Mouse (Mus musculus) midbrain, embryonic 15.5 days (tissue): Measurements from ENCODE around the gene Gtpbp3. TPM values are rescaled to one million over a fixed set of nuclear protein-coding genes. Genes with fewer than 3 reads are reported as not detected.
"Not testable (repeated sequence)": the region's sequence is repeated elsewhere in the genome, so short reads cannot be mapped to it uniquely, and the experiment has no call there.

ENCODE experiments used
- ATAC-seq: fragments of 200-750 bp; cut with Nextera tagmentation; replicated peaks from 2 replicates; pipeline ENCODE4 v1.8.0; 2017; ENCODE audit warnings: moderate TSS enrichment
- H3K27ac ChIP-seq: fragments of 300-500 bp; sonication (generic); 2 replicates; pipeline ENCODE4 v1.5.1; 2015; ENCODE audit warnings: mild to moderate bottlenecking, inconsistent platforms
- H3K27me3 ChIP-seq: fragments of 300-500 bp; sonication (generic); replicated peaks from 2 replicates; pipeline ENCODE4 v1.6.1; 2015; ENCODE audit warnings: inconsistent platforms
- H3K36me3 ChIP-seq: fragments of 300-500 bp; sonication (generic); replicated peaks from 2 replicates; pipeline ENCODE4 v1.6.1; 2015; ENCODE audit warnings: inconsistent platforms
- H3K4me1 ChIP-seq: fragments of 300-500 bp; sonication (generic); 2 replicates; pipeline ENCODE4 v1.6.1; 2015; ENCODE audit warnings: inconsistent platforms
- H3K4me2 ChIP-seq: fragments of 300-500 bp; sonication (generic); 2 replicates; pipeline ENCODE4 v1.6.1; 2015; ENCODE audit warnings: inconsistent platforms, mild to moderate bottlenecking, moderate library complexity
- H3K4me3 ChIP-seq: fragments of 300-500 bp; sonication (generic); 2 replicates; pipeline ENCODE4 v1.5.1; 2015; ENCODE audit warnings: mild to moderate bottlenecking, inconsistent platforms
- H3K9ac ChIP-seq: fragments of 300-500 bp; sonication (generic); 2 replicates; pipeline ENCODE4 v1.6.1; 2015; ENCODE audit warnings: mild to moderate bottlenecking, inconsistent platforms
- H3K9me3 ChIP-seq: fragments of 300-500 bp; sonication (generic); 2 replicates; pipeline ENCODE4 v1.6.1; 2016; ENCODE audit warnings: inconsistent platforms
- whole genome bisulfite sequencing: fragments of 180-500 bp; shearing (Covaris S2); methylation state at CpG from one replicate; pipeline ENCODE4 v1.1.7; 2015; ENCODE audit warnings: mixed read lengths; 5-methylcytosine and 5-hydroxymethylcytosine counted together
- polyA plus RNA-seq: library from polyadenylated mRNA; unstranded; fragments of >200 nt; fragmentation: Nextera tagmentation; extraction: Ambion mirVana; gene quantifications from 2 replicates; pipeline ENCODE4 v1.2.1, GENCODE M21; 2015

The Gtpbp3 gene
- polyA plus RNA-seq, 1 experiment from 2014 or later: 13.9 TPM

GRCm38 (mm10) chr8:71527162-71527870 lies 39.4 kb downstream of the Gtpbp3 start:
- Histone ChIP-seq H3K27me3 (peaks cover 36% of the 10 kb centered on the region), H3K4me2 (no peak overlapping the region), H3K36me3 (no peaks in the 10 kb centered on the region), H3K4me1 (peaks cover 3% of the 10 kb centered on the region; the same call in 1 of the 2 replicates), H3K9ac (no peak overlapping the region), H3K4me3 (no peak overlapping the region), H3K9me3 (no peaks in the 10 kb centered on the region), H3K27ac (no peak overlapping the region)
- no peak for ATAC-seq
- 50% methylated on average over 3 of the region's 3 CpGs for WGBS

DNA sequence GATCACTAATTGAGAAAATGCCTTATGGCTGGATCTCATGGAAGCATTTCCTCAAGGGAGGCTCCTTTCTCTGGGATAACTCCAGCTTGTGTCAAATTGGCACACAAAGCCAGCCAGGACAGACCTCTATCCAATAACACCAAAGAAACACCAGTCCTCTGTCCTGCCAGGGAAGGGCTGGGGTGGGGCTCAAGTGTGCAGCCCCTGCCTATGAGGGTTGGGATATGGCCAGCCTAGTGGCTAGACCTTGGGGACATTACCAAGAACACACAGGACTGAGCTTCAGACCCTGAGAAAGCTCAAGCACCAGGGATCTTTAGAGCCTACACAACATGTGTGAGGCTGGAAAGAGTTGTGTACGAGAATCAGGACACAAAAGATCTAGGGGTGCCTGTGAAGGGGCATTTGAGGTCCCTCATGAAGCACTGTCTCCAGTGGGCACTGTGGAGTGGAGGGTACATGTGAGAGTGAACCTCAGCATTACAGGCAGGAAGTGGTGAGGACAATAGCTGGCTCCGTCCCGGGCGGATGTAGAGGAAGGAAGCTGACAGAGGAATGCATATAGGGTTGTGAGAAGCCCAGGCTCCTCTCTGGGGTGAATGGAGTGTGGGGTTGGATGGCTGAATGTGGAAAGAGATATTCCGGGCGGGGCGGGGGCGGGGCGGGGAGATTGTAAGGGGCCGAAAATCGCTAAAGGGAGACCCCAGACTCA lies 40.6 kb downstream of the Gtpbp3 start:
- no peak overlapping the region for H3K4me3 ChIP-seq
- no peak for ATAC-seq
- H3K36me3 ChIP-seq: no peaks in the 10 kb centered on the region
- WGBS: 81% methylated on average over 11 of the region's 11 CpGs
- peak overlapping the region; percentile 62 for H3K27ac ChIP-seq
- H3K27me3 ChIP-seq: peaks cover 34% of the 10 kb centered on the region
- H3K9ac ChIP-seq: no peak overlapping the region
- no peaks in the 10 kb centered on the region for H3K9me3 ChIP-seq
- no peak overlapping the region for H3K4me2 ChIP-seq
- peaks cover 3% of the 10 kb centered on the region; the same call in 1 of the 2 replicates for H3K4me1 ChIP-seq

GRCm38 (mm10) chr8:71530735-71531467 lies 43.0 kb downstream of the Gtpbp3 start:
- 69% methylated on average over 6 of the region's 12 CpGs for WGBS
- H3K27me3 ChIP-seq: peaks cover 15% of the 10 kb centered on the region
- H3K9ac ChIP-seq, ATAC-seq, H3K4me2 ChIP-seq, H3K4me1 ChIP-seq, H3K27ac ChIP-seq, H3K36me3 ChIP-seq, H3K9me3 ChIP-seq, H3K4me3 ChIP-seq: not testable (repeated sequence)

DNA sequence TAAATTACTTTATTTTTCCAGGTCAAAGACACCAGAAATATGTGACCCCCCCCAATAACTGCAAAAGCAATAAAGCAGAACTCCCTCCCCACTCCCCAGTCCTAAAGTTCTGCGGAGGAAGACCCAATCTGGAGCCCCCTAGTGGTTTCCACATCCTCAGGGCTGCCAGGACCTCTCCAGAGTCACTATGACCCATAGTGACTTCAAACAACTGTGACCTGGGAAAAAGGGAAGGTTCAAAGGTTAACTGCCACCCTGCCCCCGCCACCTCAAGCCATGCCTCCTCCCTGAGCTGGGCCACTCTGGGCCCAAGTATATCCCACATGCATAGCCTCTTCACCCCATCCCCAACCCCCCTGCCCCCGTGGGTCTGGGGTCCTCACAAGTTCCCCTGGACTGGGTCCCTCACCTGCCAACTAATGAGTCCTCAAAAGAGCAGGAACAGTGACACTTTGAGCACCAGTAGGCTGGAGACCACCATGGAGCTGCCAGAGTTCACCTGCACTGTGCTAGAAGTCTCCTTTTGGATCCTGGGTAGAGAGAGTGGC lies 46.4 kb downstream of the Gtpbp3 start:
- 50% methylated on average over 3 of the region's 3 CpGs for WGBS

GRCm38 (mm10) chr8:71535663-71536062 lies 47.8 kb downstream of the Gtpbp3 start:
- no peaks in the 10 kb centered on the region for H3K36me3 ChIP-seq
- no peak overlapping the region for H3K27ac ChIP-seq
- no peaks in the 10 kb centered on the region for H3K9me3 ChIP-seq
- peaks cover 20% of the 10 kb centered on the region for H3K27me3 ChIP-seq
- H3K4me1 ChIP-seq: peaks cover 8% of the 10 kb centered on the region
- no peak for ATAC-seq
- H3K4me3 ChIP-seq: no peak overlapping the region
- H3K4me2 ChIP-seq: no peak overlapping the region
- 73% methylated on average over 5 of the region's 5 CpGs for WGBS
- H3K9ac ChIP-seq: no peak overlapping the region

More for the DNA sequence above, 46.4 kb downstream of the Gtpbp3 start:
- no peaks in the 10 kb centered on the region for H3K9me3 ChIP-seq
- no peak overlapping the region for H3K9ac ChIP-seq
- no peak for ATAC-seq
- peaks cover 20% of the 10 kb centered on the region for H3K27me3 ChIP-seq
- no peak overlapping the region for H3K4me3 ChIP-seq
- no peak overlapping the region for H3K27ac ChIP-seq
- H3K36me3 ChIP-seq: no peaks in the 10 kb centered on the region
- H3K4me2 ChIP-seq: no peak overlapping the region
- H3K4me1 ChIP-seq: peaks cover 8% of the 10 kb centered on the region

DNA sequence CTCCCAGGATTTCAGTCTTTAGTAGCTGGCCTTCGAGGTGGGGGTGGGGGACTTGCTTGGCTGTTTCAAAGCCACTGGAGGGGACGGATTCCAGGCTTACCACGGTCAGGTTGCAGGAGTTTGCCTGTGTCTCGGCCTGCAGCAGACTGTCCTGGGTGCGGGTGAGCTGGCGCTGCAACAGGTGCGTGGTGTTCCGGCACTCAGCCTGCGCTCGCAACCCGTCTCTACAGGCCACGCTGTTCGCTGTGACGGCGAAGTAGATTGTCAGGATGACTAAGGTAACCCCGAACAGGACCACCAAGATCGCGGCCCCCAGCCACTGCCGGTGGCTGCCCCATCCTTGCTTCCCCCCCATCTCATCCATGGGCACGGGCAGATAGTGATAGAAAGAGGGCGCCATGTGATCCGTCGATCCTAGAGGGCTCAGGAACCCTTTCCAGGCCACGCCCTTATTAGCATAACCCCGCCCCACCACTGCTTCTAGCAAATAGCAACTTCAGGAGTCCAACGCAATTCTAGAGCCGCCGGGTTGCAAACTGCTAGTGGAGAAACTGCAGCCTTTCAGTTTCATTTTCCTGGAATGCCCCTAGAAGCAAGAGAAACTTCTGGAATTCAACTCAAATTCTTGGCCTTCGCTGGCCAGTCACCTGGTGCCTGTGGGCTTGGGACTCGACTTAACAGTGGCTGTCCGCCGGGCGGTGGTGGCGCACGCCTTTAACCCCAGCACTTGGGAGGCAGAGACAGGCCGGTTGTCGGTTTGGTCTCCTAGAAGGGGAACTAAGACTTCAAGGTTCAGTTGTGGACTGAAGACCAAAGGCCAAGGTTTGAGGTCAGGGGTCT lies 49.3 kb downstream of the Gtpbp3 start, which contains the start of gene Bst2:
Gene Bst2, minus strand, starts transcription at position 429 of the 840 bp plus-strand sequence.
- Histone ChIP-seq H3K9me3 (no peaks in the 10 kb centered on the region), H3K4me3 (peak within 1 kb of the TSS; percentile 26), H3K27ac (no peak within 1 kb of the TSS), H3K4me1 (peaks cover 8% of the 10 kb centered on the region), H3K4me2 (peak within 1 kb of the TSS; percentile 46), H3K27me3 (peaks cover 20% of the 10 kb centered on the region), H3K9ac (no peak within 1 kb of the TSS), H3K36me3 (no peaks in the 10 kb centered on the region)
- no peak for ATAC-seq
- 4% methylated on average over 37 of the region's 37 CpGs for WGBS

DNA sequence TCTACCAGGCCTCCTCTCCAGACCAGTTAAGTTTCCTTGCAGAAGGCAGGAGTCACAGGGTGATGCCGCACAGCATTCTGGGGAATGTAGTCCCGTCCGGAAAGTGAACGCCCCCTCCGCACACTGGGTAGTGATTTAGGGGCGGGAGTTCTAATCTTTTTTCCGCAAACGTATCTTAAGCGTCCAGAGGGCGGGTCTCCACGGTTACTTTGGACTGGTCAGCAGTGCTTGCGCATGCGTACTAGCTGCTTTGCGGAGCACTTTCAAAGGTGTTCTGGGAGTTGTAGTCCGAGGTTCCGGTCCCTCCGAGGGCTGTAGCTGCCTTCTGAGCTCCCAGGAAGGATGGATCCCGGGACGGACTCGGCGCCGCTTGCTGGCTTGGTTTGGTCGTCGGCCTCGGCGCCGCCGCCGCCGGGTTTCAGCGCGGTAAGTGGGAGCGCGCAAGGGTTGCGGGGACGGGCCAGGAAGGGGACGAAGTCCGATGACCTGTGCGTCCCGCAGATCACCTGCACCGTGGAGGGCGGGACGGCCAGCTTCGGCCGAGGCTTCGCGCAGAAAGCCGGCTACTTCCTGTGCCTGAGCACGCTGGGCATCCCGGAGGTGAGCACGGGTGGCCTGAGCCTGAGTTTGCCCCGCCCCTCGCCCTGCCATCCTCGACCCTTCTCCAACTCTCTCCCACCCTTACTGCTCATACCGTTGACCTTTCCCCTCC lies 54.9 kb downstream of the Gtpbp3 start, which contains the start of gene Mvb12a:
Gene Mvb12a, plus strand, starts transcription at position 291 of the 712 bp plus-strand sequence.
- Histone ChIP-seq H3K36me3 (peaks cover 13% of the 10 kb centered on the region), H3K27ac (peak within 1 kb of the TSS; percentile 72), H3K4me1 (peaks cover 11% of the 10 kb centered on the region), H3K9me3 (no peaks in the 10 kb centered on the region), H3K9ac (peak within 1 kb of the TSS; percentile 89), H3K4me3 (peak within 1 kb of the TSS; percentile 80), H3K27me3 (peaks cover 3% of the 10 kb centered on the region), H3K4me2 (peak within 1 kb of the TSS; percentile 73)
- peak; percentile 97 for ATAC-seq
- WGBS: 0% methylated on average over 55 of the region's 55 CpGs

DNA sequence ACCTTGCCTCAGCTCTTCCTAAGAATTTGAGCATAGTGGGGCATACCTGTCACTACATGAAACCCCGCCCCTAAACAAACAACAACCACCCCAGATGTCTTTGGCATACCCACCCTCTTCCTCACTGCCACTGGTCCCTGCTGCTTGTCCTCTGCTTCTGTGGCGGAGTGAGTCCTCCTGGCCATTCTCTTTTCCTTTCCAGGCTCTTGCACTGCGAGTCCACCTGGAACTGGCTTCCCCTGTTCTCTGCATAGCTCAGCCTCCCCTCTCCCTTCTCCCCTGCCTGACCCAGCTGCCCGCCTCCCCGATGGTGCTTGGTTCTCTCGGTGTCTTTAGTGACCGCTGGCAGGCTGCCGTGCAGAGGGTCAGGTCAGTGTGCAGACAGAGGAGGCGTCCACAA lies 55.9 kb downstream of the Gtpbp3 start:
- H3K36me3 ChIP-seq: peaks cover 17% of the 10 kb centered on the region
- no peak overlapping the region for H3K27ac ChIP-seq
- peaks cover 11% of the 10 kb centered on the region for H3K4me1 ChIP-seq
- peak overlapping the region; percentile 89 for H3K9ac ChIP-seq
- H3K27me3 ChIP-seq: no peaks in the 10 kb centered on the region
- peak overlapping the region; percentile 80 for H3K4me3 ChIP-seq
- WGBS: 90% methylated on average over 9 of the region's 9 CpGs
- H3K9me3 ChIP-seq: no peaks in the 10 kb centered on the region
- H3K4me2 ChIP-seq: peak overlapping the region; percentile 73
- ATAC-seq: no peak

GRCm38 (mm10) chr8:71545053-71545452 lies 57.1 kb downstream of the Gtpbp3 start:
- no peak overlapping the region for H3K9ac ChIP-seq
- no peak overlapping the region for H3K4me3 ChIP-seq
- H3K36me3 ChIP-seq: peaks cover 19% of the 10 kb centered on the region
- H3K27me3 ChIP-seq: no peaks in the 10 kb centered on the region
- H3K4me1 ChIP-seq: peaks cover 11% of the 10 kb centered on the region
- H3K9me3 ChIP-seq: no peaks in the 10 kb centered on the region
- no peak for ATAC-seq
- H3K27ac ChIP-seq: no peak overlapping the region
- no peak overlapping the region for H3K4me2 ChIP-seq
- WGBS: 90% methylated on average over 11 of the region's 11 CpGs

- no peak overlapping the region for H3K27ac ChIP-seq
- WGBS: 84% methylated on average over 7 of the region's 7 CpGs
- peaks cover 11% of the 10 kb centered on the region for H3K4me1 ChIP-seq
- H3K36me3 ChIP-seq: peaks cover 19% of the 10 kb centered on the region
- no peaks in the 10 kb centered on the region for H3K27me3 ChIP-seq
- H3K9me3 ChIP-seq: no peaks in the 10 kb centered on the region
- no peak overlapping the region for H3K9ac ChIP-seq
- no peak overlapping the region for H3K4me3 ChIP-seq
- ATAC-seq: no peak
- no peak overlapping the region for H3K4me2 ChIP-seq
These were observed 59.7 kb downstream of the Gtpbp3 start for GRCm38 (mm10) chr8:71547590-71547989.
